17 mouse cellular contexts compared by ENCODE assay signal in the genomic region with DNA sequence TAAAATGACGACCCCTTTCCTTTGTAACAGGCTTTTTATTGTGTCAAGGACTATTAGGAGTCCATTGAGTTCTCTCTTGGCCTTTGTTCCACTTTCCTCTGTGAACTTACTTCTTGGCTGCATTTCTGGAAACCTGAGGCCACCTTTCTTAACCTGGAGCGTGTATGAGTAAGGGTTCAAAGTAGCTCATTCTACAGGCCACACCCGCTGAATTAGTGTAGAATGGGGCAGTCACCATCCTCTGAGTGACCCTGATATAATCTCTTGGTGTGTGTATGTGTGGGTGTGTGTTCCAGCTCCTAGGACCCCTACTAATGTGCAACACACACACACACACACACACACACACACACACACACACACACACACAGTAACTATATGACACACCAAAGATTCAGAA.
"Had no signal": no experiment of that assay in that cellular context is flagged by ENCODE, and none has a peak within 500 bp of the region (broad histone marks: within the 10 kb centered on the region; RNA-seq: fewer than 3 reads in every experiment).

No protein-coding gene starts in this region.

- H3K9ac ChIP-seq: liver, embryonic 15.5 days; liver, postnatal 0 days; lung, embryonic 15.5 days; midbrain, embryonic 13.5 days; midbrain, embryonic 15.5 days; neural tube, embryonic 12.5 days had no signal

- H3K27me3 ChIP-seq: liver, embryonic 15.5 days; lung, embryonic 15.5 days; megakaryocyte, embryonic 14.5 days; midbrain, embryonic 13.5 days; midbrain, embryonic 15.5 days; neural tube, embryonic 12.5 days had no signal

- ATAC-seq: liver, postnatal 0 days; lung, postnatal 0 days; midbrain, embryonic 13.5 days; midbrain, embryonic 15.5 days had no signal

- DNase-seq: liver, postnatal 0 days; lung, adult 2 months; lung, postnatal 14 days; lung, postnatal 36 days; right cerebral cortex, postnatal 14 days; spleen, adult 18-20 months; thymus, postnatal 14 days; thymus, postnatal 36 days had no signal

- H3K36me3 ChIP-seq: liver, embryonic 15.5 days; lung, embryonic 15.5 days; midbrain, embryonic 13.5 days; midbrain, embryonic 15.5 days; neural tube, embryonic 12.5 days had no signal

- H3K4me2 ChIP-seq: liver, embryonic 15.5 days; lung, embryonic 15.5 days; midbrain, embryonic 11.5 days; midbrain, embryonic 13.5 days; midbrain, embryonic 15.5 days; neural tube, embryonic 12.5 days had no signal

- H3K27ac ChIP-seq: liver, embryonic 15.5 days; lung, embryonic 15.5 days; macrophage; midbrain, embryonic 13.5 days; midbrain, embryonic 15.5 days; neural tube, embryonic 12.5 days had no signal

- H3K9me3 ChIP-seq: liver, embryonic 15.5 days; lung, embryonic 15.5 days; megakaryocyte, embryonic 14.5 days; midbrain, embryonic 13.5 days; midbrain, embryonic 15.5 days; neural tube, embryonic 12.5 days had no signal

- H3K4me3 ChIP-seq: liver, embryonic 15.5 days; lung, embryonic 15.5 days; megakaryocyte, embryonic 14.5 days; midbrain, embryonic 13.5 days; midbrain, embryonic 15.5 days; neural tube, embryonic 12.5 days had no signal

- H3K4me1 ChIP-seq: liver, embryonic 15.5 days; lung, embryonic 15.5 days; midbrain, embryonic 13.5 days; midbrain, embryonic 15.5 days; neural tube, embryonic 12.5 days had no signal
